Mouse (Mus musculus) CH12.LX (cell line): ENCODE results near the gene Ascc2. TPM values are rescaled to one million over a fixed set of nuclear protein-coding genes. Genes with fewer than 3 reads are reported as not detected.

Experiments used
- DNase-seq: peaks from one replicate; pipeline ENCODE4 v3.0.0-alpha.2; 2013; ENCODE audit errors: extremely low read depth
- H3K27ac ChIP-seq: 2 replicates; pipeline ENCODE4 v1.5.1; 2012; ENCODE audit warnings: low read depth, mild to moderate bottlenecking, control low read depth, moderate library complexity; ENCODE audit not compliant: insufficient read depth
- H3K27me3 ChIP-seq: replicated peaks from 2 replicates; pipeline ENCODE3; 2012; ENCODE audit warnings: inconsistent platforms
- H3K36me3 ChIP-seq, 2 experiments: replicated peaks in 1 of 2; 2 replicates each; pipeline versions ENCODE3 to v1.6.1; 2012; ENCODE audit warnings: inconsistent platforms in 1 of 2, low read length in 1 of 2, mild to moderate bottlenecking in 1 of 2, mixed read lengths in 1 of 2, moderate library complexity in 1 of 2; ENCODE audit not compliant: control insufficient read depth in 1 of 2, insufficient read depth in 1 of 2
- H3K4me1 ChIP-seq, 2 experiments: 2 replicates each; pipeline ENCODE4 v1.6.1; 2012; ENCODE audit warnings: inconsistent platforms in 1 of 2, moderate library complexity in 1 of 2; ENCODE audit not compliant: insufficient read depth in 2 of 2, control insufficient read depth in 1 of 2
- H3K4me2 ChIP-seq: 2 replicates; pipeline ENCODE4 v1.6.1; 2012; ENCODE audit warnings: low read depth, mild to moderate bottlenecking, control low read depth; ENCODE audit not compliant: poor library complexity, insufficient read depth, severe bottlenecking
- H3K4me3 ChIP-seq, 3 experiments: fragments of 150-350 bp in 1 of 3; sonication (generic) in 1 of 3; replicated peaks in 1 of 3; 2 replicates each; pipeline versions ENCODE3 to v1.5.1; 2011 to 2012; ENCODE audit warnings: low read depth in 2 of 3, low read length in 2 of 3, mild to moderate bottlenecking in 2 of 3, moderate library complexity in 2 of 3, control low read depth in 1 of 3, improper control_type of control experiment in 1 of 3, inconsistent platforms in 1 of 3, mixed read lengths in 1 of 3; ENCODE audit not compliant: poor library complexity in 1 of 3
- H3K79me2 ChIP-seq: replicated peaks from 2 replicates; pipeline ENCODE4 v1.6.1; 2012; ENCODE audit warnings: mild to moderate bottlenecking, moderate library complexity; ENCODE audit not compliant: control insufficient read depth, poor library complexity, insufficient read depth, severe bottlenecking; ENCODE audit errors: extremely low read depth
- H3K9ac ChIP-seq: 2 replicates; pipeline ENCODE4 v1.6.1; 2012; ENCODE audit warnings: low read depth, mild to moderate bottlenecking, control low read depth, moderate library complexity; ENCODE audit not compliant: insufficient read depth
- H3K9me3 ChIP-seq: replicated peaks from 2 replicates; pipeline ENCODE3; 2012; ENCODE audit warnings: low read length, inconsistent platforms, mixed read lengths
- BHLHE40 ChIP-seq: IDR thresholded peaks from 2 replicates; pipeline ENCODE4 v1.6.1; 2011; ENCODE audit warnings: mild to moderate bottlenecking, low read depth, low read length, improper control_type of control experiment
- E2F4 ChIP-seq: IDR thresholded peaks from 2 replicates; pipeline ENCODE4 v1.6.1; 2011; ENCODE audit warnings: low read depth, low read length, improper control_type of control experiment; ENCODE audit not compliant: insufficient replicate concordance
- ELF1 ChIP-seq: IDR thresholded peaks from 2 replicates; pipeline ENCODE4 v1.6.1; 2014; ENCODE audit warnings: low read depth, mild to moderate bottlenecking, inconsistent platforms, low read length, improper control_type of control experiment
- ETS1 ChIP-seq: conservative IDR thresholded peaks from 2 replicates; pipeline ENCODE4 v1.6.1; 2012; ENCODE audit warnings: low read depth, mild to moderate bottlenecking, inconsistent platforms, low read length, improper control_type of control experiment, moderate library complexity
- HCFC1 ChIP-seq: IDR thresholded peaks from 2 replicates; pipeline ENCODE4 v1.6.1; 2012; ENCODE audit warnings: low read depth, mild to moderate bottlenecking, inconsistent platforms, low read length, improper control_type of control experiment
- IRF4 ChIP-seq: IDR thresholded peaks from 2 replicates; pipeline ENCODE4 v1.6.1; 2014; ENCODE audit warnings: low read depth, mild to moderate bottlenecking, inconsistent platforms, low read length, improper control_type of control experiment
- JUN ChIP-seq: IDR thresholded peaks from 2 replicates; pipeline ENCODE4 v1.6.1; 2011; ENCODE audit warnings: low read depth, mild to moderate bottlenecking, low read length, improper control_type of control experiment, moderate library complexity; ENCODE audit not compliant: insufficient read depth
- JUND ChIP-seq: conservative IDR thresholded peaks from 2 replicates; pipeline ENCODE4 v1.6.1; 2011; ENCODE audit warnings: low read depth, low read length, improper control_type of control experiment
- KAT2A ChIP-seq: IDR thresholded peaks from 2 replicates; pipeline ENCODE4 v1.6.1; 2012; ENCODE audit warnings: low read length, improper control_type of control experiment, inconsistent platforms; ENCODE audit not compliant: insufficient replicate concordance
- MAX ChIP-seq: IDR thresholded peaks from 2 replicates; pipeline ENCODE4 v1.6.1; 2011; ENCODE audit warnings: low read length, improper control_type of control experiment
- MXI1 ChIP-seq: IDR thresholded peaks from 2 replicates; pipeline ENCODE4 v1.6.1; 2011; ENCODE audit warnings: mild to moderate bottlenecking, low read depth, low read length, improper control_type of control experiment
- MYC ChIP-seq: IDR thresholded peaks from 2 replicates; pipeline ENCODE4 v1.6.1; 2011; ENCODE audit warnings: low read depth, mild to moderate bottlenecking, improper control_type of control experiment, low read length
- POLR2A ChIP-seq: IDR thresholded peaks from 2 replicates; pipeline ENCODE4 v1.6.1; 2011; ENCODE audit warnings: low read depth, mild to moderate bottlenecking, improper control_type of control experiment, low read length
- RAD21 ChIP-seq: IDR thresholded peaks from 2 replicates; pipeline ENCODE4 v1.6.1; 2011; ENCODE audit warnings: low read depth, mild to moderate bottlenecking, low read length, improper control_type of control experiment, moderate library complexity
- SMC3 ChIP-seq: IDR thresholded peaks from 2 replicates; pipeline ENCODE4 v1.6.1; 2011; ENCODE audit warnings: low read depth, low read length, improper control_type of control experiment
- USF1 ChIP-seq: IDR thresholded peaks from 2 replicates; pipeline ENCODE4 v1.6.1; 2014; ENCODE audit warnings: low read depth, mild to moderate bottlenecking, inconsistent platforms, low read length, improper control_type of control experiment
- ZNF384 ChIP-seq: IDR thresholded peaks from 2 replicates; pipeline ENCODE4 v1.6.1; 2012; ENCODE audit warnings: low read depth, low read length, improper control_type of control experiment, inconsistent platforms
- dilution Hi-C: fragments of 300-500 bp; cut with MboI; formaldehyde crosslinking; loops from 2 replicates; pipeline ENCODE4 v1.14.3; 2020; ENCODE audit warnings: low sequenced_read_pairs; ENCODE audit not compliant: extremely low pct_unique_long_range_greater_than_20kb, extremely low pct_ligation_motif_present
- in situ Hi-C: fragments of 300-500 bp; cut with MboI; formaldehyde crosslinking; loops from 3 replicates; pipeline ENCODE4 v1.14.3; 2019; ENCODE audit warnings: low sequenced_read_pairs, low pct_ligation_motif_present, low pct_unique_long_range_greater_than_20kb, mixed read lengths
- polyA plus RNA-seq: library from polyadenylated mRNA; unstranded; fragments of >175 nt; gene quantifications from 2 replicates; pipeline ENCODE4 v1.2.1, GENCODE M21; 2012; ENCODE audit warnings: low read depth; ENCODE audit not compliant: insufficient read length
- total RNA-seq, 2 experiments: library from RNA; depleted of rRNA; stranded (reverse); fragments of 300-350 nt in 1 of 2; fragments of >200 nt in 1 of 2; gene quantifications; 2 replicates each; pipeline ENCODE4 v1.2.3; 2012 to 2014

Gene Ascc2
- total and polyA plus RNA-seq, 3 experiments = 25.1 to 52.9 (median 34.6) TPM

- no peaks in the 10 kb centered on the region for H3K79me2 ChIP-seq
- peaks cover 0 to 16% of the 10 kb centered on the region in 2 experiments; a peak in 2 of 4 replicates for H3K4me1 ChIP-seq
- H3K27ac ChIP-seq = no peak overlapping the region
- H3K4me3 ChIP-seq = no peak overlapping the region
- dilution Hi-C loops = no loop called here
- no peak for DNase-seq
- H3K4me2 ChIP-seq = no peak overlapping the region
- peaks cover 3% of the 10 kb centered on the region for H3K9me3 ChIP-seq
- peaks cover 5% of the 10 kb centered on the region for H3K27me3 ChIP-seq
- in situ Hi-C loops = no loop called here
- TF ChIP-seq ELF1 (no peak), POLR2A (no peak), IRF4 (no peak), JUND (no peak), SMC3 (no peak), RAD21 (no peak), JUN (no peak), BHLHE40 (no peak), MAX (no peak), ZNF384 (no peak), MYC (no peak)
- no peak overlapping the region for H3K9ac ChIP-seq
- H3K36me3 ChIP-seq = no peaks in the 10 kb centered on the region
These were observed 31.0 kb upstream of the Ascc2 start for GRCm38 (mm10) chr11:4606541-4606940.

- H3K79me2 ChIP-seq = no peaks in the 10 kb centered on the region
- H3K4me2 ChIP-seq = no peak overlapping the region
- TF ChIP-seq USF1 = no peak
- TF ChIP-seq MXI1 = no peak
- H3K36me3 ChIP-seq = no peaks in the 10 kb centered on the region
- peaks cover 0 to 3% of the 10 kb centered on the region in 2 experiments; a peak in 2 of 4 replicates for H3K4me1 ChIP-seq
- no peaks in the 10 kb centered on the region for H3K9me3 ChIP-seq
- no peak overlapping the region for H3K9ac ChIP-seq
- dilution Hi-C loops = no loop called here
- DNase-seq = no peak
- H3K27ac ChIP-seq = no peak overlapping the region
- no peak overlapping the region for H3K4me3 ChIP-seq
- in situ Hi-C loops = no loop called here
- peaks cover 15% of the 10 kb centered on the region for H3K27me3 ChIP-seq
These were observed 25.6 kb upstream of the Ascc2 start for GRCm38 (mm10) chr11:4611904-4612303.

- no peak for DNase-seq
- H3K9me3 ChIP-seq = no peaks in the 10 kb centered on the region
- no peak within 1 kb of the TSS for H3K4me3 ChIP-seq
- H3K27me3 ChIP-seq = no peaks in the 10 kb centered on the region
- no peak within 1 kb of the TSS for H3K27ac ChIP-seq
- peaks cover 0 to 5% of the 10 kb centered on the region in 2 experiments; a peak in 2 of 4 replicates for H3K4me1 ChIP-seq
- H3K79me2 ChIP-seq = no peaks in the 10 kb centered on the region
- H3K9ac ChIP-seq = no peak within 1 kb of the TSS
- dilution Hi-C loops = no loop called here
- no peak within 1 kb of the TSS for H3K4me2 ChIP-seq
- TF ChIP-seq ETS1 (no peak), HCFC1 (no peak), ZNF384 (no peak), E2F4 (no peak), ELF1 (no peak), KAT2A (no peak)
- TF ChIP-seq, all 38 proteins: peak for 0
- in situ Hi-C loops = no loop called here
- H3K36me3 ChIP-seq = no peaks in the 10 kb centered on the region
These were observed 17.5 kb upstream of the Ascc2 start, which contains the start of gene Gm11032 for GRCm38 (mm10) chr11:4620017-4620485. Gene Gm11032 (plus strand): TSS chr11:4620067.
